Mouse (Mus musculus): ENCODE measurements around the gene Ttf1. TPM values are rescaled to one million over a fixed set of nuclear protein-coding genes. Genes with fewer than 3 reads are reported as not detected.

Gene Ttf1
- total and polyA plus RNA-seq, 2 experiments from 2014 or later: 1.6 to 3.3 TPM

- Histone ChIP-seq H3K4me2 (ENCODE audit: low read depth, low read length) (no peak overlapping the region), H3K36me3 (replicated peaks; ENCODE audit: control insufficient read depth, insufficient read depth, low read length) (no peaks in the 10 kb centered on the region), H3K4me3 (ENCODE audit: low read depth, low read length) (no peak overlapping the region), H3K9ac (replicated peaks; ENCODE audit: low read depth, low read length) (no peak overlapping the region), H3K27me3 (ENCODE audit: control insufficient read depth, insufficient read depth, low read length) (0 out of 2 replicates have a peak, but pooled peaks cover 10% of the 10 kb centered on the region), H3K27ac (ENCODE audit: low read depth) (no peak overlapping the region), H3K9me3 (replicated peaks; ENCODE audit: control insufficient read depth, low read length) (no peaks in the 10 kb centered on the region), H3K4me1 (ENCODE audit: control insufficient read depth, insufficient read depth) (0 out of 2 replicates have a peak, but pooled peaks cover 5% of the 10 kb centered on the region)
- TF ChIP-seq CTCF (IDR thresholded peaks at IDR 0.05; ENCODE audit: low read depth): no peak
- no peak for TF ChIP-seq EP300 (IDR thresholded peaks at IDR 0.05; ENCODE audit: low read depth)
- no peak for ATAC-seq (ENCODE audit: insufficient read depth, low read depth)
- 54% methylated on average over 5 of the region's 5 CpGs for WGBS
- no peak for DNase-seq (ENCODE audit: low spot score)
Observed at GRCm38 (mm10) chr2:29051932-29052331, 8.1 kb upstream of the Ttf1 start.

GRCm38 (mm10) chr2:29052943-29053454 lies 7.1 kb upstream of the Ttf1 start:
- ATAC-seq (ENCODE audit: insufficient read depth, low read depth) (peak; percentile 54; the same call in 1 of the 2 replicates), DNase-seq (ENCODE audit: low spot score) (peak; percentile 48)
- Histone ChIP-seq H3K27ac (ENCODE audit: low read depth) (no peak overlapping the region), H3K4me1 (ENCODE audit: control insufficient read depth, insufficient read depth) (0 out of 2 replicates have a peak, but pooled peaks cover 5% of the 10 kb centered on the region), H3K36me3 (replicated peaks; ENCODE audit: control insufficient read depth, insufficient read depth, low read length) (no peaks in the 10 kb centered on the region), H3K9ac (replicated peaks; ENCODE audit: low read depth, low read length) (no peak overlapping the region), H3K9me3 (replicated peaks; ENCODE audit: control insufficient read depth, low read length) (no peaks in the 10 kb centered on the region), H3K27me3 (ENCODE audit: control insufficient read depth, insufficient read depth, low read length) (0 out of 2 replicates have a peak, but pooled peaks cover 12% of the 10 kb centered on the region), H3K4me2 (ENCODE audit: low read depth, low read length) (no peak overlapping the region), H3K4me3 (ENCODE audit: low read depth, low read length) (no peak overlapping the region)
- 25% methylated on average over 4 of the region's 4 CpGs for WGBS
- no peak for TF ChIP-seq EP300 (IDR thresholded peaks at IDR 0.05; ENCODE audit: low read depth)
- TF ChIP-seq CTCF (IDR thresholded peaks at IDR 0.05; ENCODE audit: low read depth): peak; percentile 63

GRCm38 (mm10) chr2:29053802-29054544 lies 6.1 kb upstream of the Ttf1 start:
- H3K4me1 ChIP-seq (ENCODE audit: control insufficient read depth, insufficient read depth): 0 out of 2 replicates have a peak, but pooled peaks cover 5% of the 10 kb centered on the region
- DNase-seq (ENCODE audit: low spot score) (peak; percentile 49), ATAC-seq (ENCODE audit: insufficient read depth, low read depth) (no peak)
- 2% methylated on average over 20 of the region's 20 CpGs for WGBS
- peak overlapping the region; percentile 47; the same call in 1 of the 2 replicates for H3K9ac ChIP-seq (replicated peaks; ENCODE audit: low read depth, low read length)
- 0 out of 2 replicates have a peak, but pooled peaks cover 12% of the 10 kb centered on the region for H3K27me3 ChIP-seq (ENCODE audit: control insufficient read depth, insufficient read depth, low read length)
- no peaks in the 10 kb centered on the region for H3K36me3 ChIP-seq (replicated peaks; ENCODE audit: control insufficient read depth, insufficient read depth, low read length)
- TF ChIP-seq EP300 (IDR thresholded peaks at IDR 0.05; ENCODE audit: low read depth): no peak
- TF ChIP-seq CTCF (IDR thresholded peaks at IDR 0.05; ENCODE audit: low read depth): peak; percentile 71
- H3K4me3 ChIP-seq (ENCODE audit: low read depth, low read length): peak overlapping the region; percentile 56
- no peak overlapping the region for H3K27ac ChIP-seq (ENCODE audit: low read depth)
- no peaks in the 10 kb centered on the region for H3K9me3 ChIP-seq (replicated peaks; ENCODE audit: control insufficient read depth, low read length)
- H3K4me2 ChIP-seq (ENCODE audit: low read depth, low read length): peak overlapping the region; percentile 78

- Histone ChIP-seq H3K9me3 (replicated peaks; ENCODE audit: control insufficient read depth, low read length) (no peaks in the 10 kb centered on the region), H3K4me2 (ENCODE audit: low read depth, low read length) (peak overlapping the region; percentile 78), H3K9ac (replicated peaks; ENCODE audit: low read depth, low read length) (peak overlapping the region; percentile 47), H3K27me3 (ENCODE audit: control insufficient read depth, insufficient read depth, low read length) (0 out of 2 replicates have a peak, but pooled peaks cover 12% of the 10 kb centered on the region), H3K27ac (ENCODE audit: low read depth) (no peak overlapping the region), H3K4me3 (ENCODE audit: low read depth, low read length) (peak overlapping the region; percentile 56), H3K36me3 (replicated peaks; ENCODE audit: control insufficient read depth, insufficient read depth, low read length) (no peaks in the 10 kb centered on the region), H3K4me1 (ENCODE audit: control insufficient read depth, insufficient read depth) (0 out of 2 replicates have a peak, but pooled peaks cover 5% of the 10 kb centered on the region)
- TF ChIP-seq CTCF (IDR thresholded peaks at IDR 0.05; ENCODE audit: low read depth) (no peak), EP300 (IDR thresholded peaks at IDR 0.05; ENCODE audit: low read depth) (no peak)
- 2% methylated on average over 30 of the region's 30 CpGs for WGBS
- no peak for DNase-seq (ENCODE audit: low spot score)
- ATAC-seq (ENCODE audit: insufficient read depth, low read depth): no peak; the same call in 1 of the 2 replicates
Observed at GRCm38 (mm10) chr2:29054545-29054935, 5.5 kb upstream of the Ttf1 start.

GRCm38 (mm10) chr2:29054991-29055390 lies 5.1 kb upstream of the Ttf1 start, which contains the start of gene Cfap77:
Cfap77 (minus strand) TSS chr2:29055066.
- ATAC-seq (ENCODE audit: insufficient read depth, low read depth) (peak; percentile 73), DNase-seq (ENCODE audit: low spot score) (peak; percentile 58)
- WGBS: under 1% methylated on average over 25 of the region's 25 CpGs
- Histone ChIP-seq H3K4me3 (ENCODE audit: low read depth, low read length) (peak within 1 kb of the TSS; percentile 56), H3K9ac (replicated peaks; ENCODE audit: low read depth, low read length) (peak within 1 kb of the TSS; percentile 47), H3K9me3 (replicated peaks; ENCODE audit: control insufficient read depth, low read length) (no peaks in the 10 kb centered on the region), H3K4me1 (ENCODE audit: control insufficient read depth, insufficient read depth) (peaks cover 5% of the 10 kb centered on the region; the same call in 1 of the 2 replicates), H3K36me3 (replicated peaks; ENCODE audit: control insufficient read depth, insufficient read depth, low read length) (no peaks in the 10 kb centered on the region), H3K27me3 (ENCODE audit: control insufficient read depth, insufficient read depth, low read length) (0 out of 2 replicates have a peak, but pooled peaks cover 12% of the 10 kb centered on the region), H3K27ac (ENCODE audit: low read depth) (no peak within 1 kb of the TSS), H3K4me2 (ENCODE audit: low read depth, low read length) (peak within 1 kb of the TSS; percentile 78)
- TF ChIP-seq CTCF (IDR thresholded peaks at IDR 0.05; ENCODE audit: low read depth): no peak
- no peak for TF ChIP-seq EP300 (IDR thresholded peaks at IDR 0.05; ENCODE audit: low read depth)

All from heart, postnatal 0 days (tissue).